Mouse (Mus musculus): ENCODE measurements around the gene Mgrn1.

GRCm38 (mm10) chr16:4940311-4940850 lies 54.3 kb downstream of the Mgrn1 start:
- TF ChIP-seq USF2 (IDR thresholded peaks at IDR 0.05; ENCODE audit: borderline replicate concordance in 1 of 2, insufficient read depth in 1 of 2, low read depth in 1 of 2, low read length in 2 of 2) (no peak), SIN3A (IDR thresholded peaks at IDR 0.05; ENCODE audit: low read length) (no peak)
